Mouse (Mus musculus): ENCODE measurements around the gene Bphl. TPM values are rescaled to one million over a fixed set of nuclear protein-coding genes. Genes with fewer than 3 reads are reported as not detected.
"Not testable (repeated sequence)": the region's sequence is repeated elsewhere in the genome, so short reads cannot be mapped to it uniquely, and the experiment has no call there.

Gene Bphl
- polyA plus RNA-seq, 1 experiment from 2014 or later: 46.1 TPM

DNA sequence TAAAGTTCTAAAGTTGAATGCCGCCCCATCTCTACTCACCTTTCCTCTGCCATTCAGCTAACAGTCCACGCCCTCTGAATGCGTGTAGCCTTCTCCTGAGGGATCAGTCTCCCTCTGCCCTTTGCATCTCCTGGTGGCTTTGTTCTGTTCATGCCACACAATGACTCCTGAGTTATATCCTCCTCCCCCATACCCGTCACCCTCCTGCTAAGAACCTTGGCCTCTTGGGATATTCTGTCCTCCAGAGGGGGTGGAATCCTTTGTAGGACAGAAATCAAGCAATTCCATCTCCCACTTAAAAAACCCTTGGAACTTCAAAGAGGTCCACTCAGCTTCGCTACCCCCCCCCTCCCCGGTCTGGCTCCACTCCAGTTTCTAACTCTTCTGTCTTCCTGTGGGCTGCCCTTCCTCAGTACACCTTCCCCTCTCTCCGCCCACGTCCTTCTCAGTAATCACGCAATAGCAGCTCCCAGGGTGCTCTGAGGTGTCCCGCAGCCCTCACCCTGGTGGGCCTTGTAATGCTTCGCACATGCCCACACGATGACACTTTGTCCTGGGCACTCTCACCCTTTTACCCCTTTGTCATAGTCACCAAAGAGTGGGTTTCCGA lies 16.4 kb downstream of the Bphl start:
- WGBS: 80% methylated on average over 13 of the region's 13 CpGs
- no peak overlapping the region for H3K9ac ChIP-seq (replicated peaks)
- no peak overlapping the region for H3K27ac ChIP-seq
- H3K4me3 ChIP-seq (replicated peaks): no peak overlapping the region
- ATAC-seq (ENCODE audit: insufficient number of reproducible peaks, insufficient read depth, low FRiP score, low TSS enrichment, low read depth): no peak
- H3K27me3 ChIP-seq: no peaks in the 10 kb centered on the region
- peaks cover 81% of the 10 kb centered on the region for H3K36me3 ChIP-seq
- no peak overlapping the region for H3K4me2 ChIP-seq
- no peaks in the 10 kb centered on the region for H3K4me1 ChIP-seq (replicated peaks)
- 0 out of 2 replicates have a peak, but pooled peaks cover 3% of the 10 kb centered on the region for H3K9me3 ChIP-seq

DNA sequence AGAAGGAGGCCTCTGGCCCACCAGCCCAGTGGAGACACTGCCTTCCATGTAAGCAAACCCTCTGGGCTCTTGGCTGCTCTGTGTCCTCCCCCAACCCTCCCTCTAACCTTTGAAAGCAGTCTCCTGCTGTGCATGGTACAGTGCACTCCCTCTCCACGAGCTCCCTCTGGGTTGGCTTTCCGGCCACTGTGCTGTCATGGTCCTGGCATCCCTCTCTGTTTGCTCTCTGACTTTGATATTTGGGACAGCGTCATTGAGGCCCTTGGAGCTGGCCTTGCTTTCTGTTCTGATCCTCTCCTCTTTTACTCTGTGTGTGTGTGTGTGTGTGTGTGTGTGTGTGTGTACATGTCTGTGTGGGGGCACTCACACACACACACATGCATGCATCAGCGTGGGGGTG lies 17.0 kb downstream of the Bphl start:
- Histone ChIP-seq H3K4me2 (no peak overlapping the region), H3K27ac (no peak overlapping the region), H3K9me3 (0 out of 2 replicates have a peak, but pooled peaks cover 3% of the 10 kb centered on the region), H3K9ac (replicated peaks) (no peak overlapping the region), H3K36me3 (peaks cover 82% of the 10 kb centered on the region), H3K27me3 (no peaks in the 10 kb centered on the region), H3K4me1 (replicated peaks) (no peaks in the 10 kb centered on the region), H3K4me3 (replicated peaks) (no peak overlapping the region)
- ATAC-seq (ENCODE audit: insufficient number of reproducible peaks, insufficient read depth, low FRiP score, low TSS enrichment, low read depth): no peak
- 67% methylated on average over 4 of the region's 4 CpGs for WGBS

DNA sequence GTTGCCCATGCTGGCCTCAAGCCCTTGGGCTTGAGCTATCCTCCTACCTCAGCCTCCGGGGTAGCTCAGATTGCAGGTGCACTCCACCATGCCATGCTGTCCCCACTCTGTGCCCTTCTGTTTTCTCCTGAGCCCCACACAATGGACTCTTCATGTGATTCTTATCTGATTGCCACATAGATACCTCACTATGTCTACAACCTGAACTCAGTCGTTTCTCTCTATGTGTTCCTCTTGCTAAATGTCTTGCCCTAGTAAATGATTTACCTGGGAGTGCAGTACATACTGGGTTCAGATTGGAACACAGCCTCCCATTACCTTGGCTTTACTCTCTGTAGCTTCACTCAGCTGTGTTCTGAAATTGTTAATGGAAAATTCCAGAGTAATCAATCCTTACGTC lies 17.6 kb downstream of the Bphl start:
- H3K4me2 ChIP-seq: no peak overlapping the region
- H3K27me3 ChIP-seq: no peaks in the 10 kb centered on the region
- peaks cover 81% of the 10 kb centered on the region for H3K36me3 ChIP-seq
- no peak overlapping the region for H3K9ac ChIP-seq (replicated peaks)
- 89% methylated on average over 3 of the region's 3 CpGs for WGBS
- H3K27ac ChIP-seq: no peak overlapping the region
- no peaks in the 10 kb centered on the region for H3K4me1 ChIP-seq (replicated peaks)
- no peak for ATAC-seq (ENCODE audit: insufficient number of reproducible peaks, insufficient read depth, low FRiP score, low TSS enrichment, low read depth)
- no peak overlapping the region for H3K4me3 ChIP-seq (replicated peaks)
- H3K9me3 ChIP-seq: 0 out of 2 replicates have a peak, but pooled peaks cover 3% of the 10 kb centered on the region

DNA sequence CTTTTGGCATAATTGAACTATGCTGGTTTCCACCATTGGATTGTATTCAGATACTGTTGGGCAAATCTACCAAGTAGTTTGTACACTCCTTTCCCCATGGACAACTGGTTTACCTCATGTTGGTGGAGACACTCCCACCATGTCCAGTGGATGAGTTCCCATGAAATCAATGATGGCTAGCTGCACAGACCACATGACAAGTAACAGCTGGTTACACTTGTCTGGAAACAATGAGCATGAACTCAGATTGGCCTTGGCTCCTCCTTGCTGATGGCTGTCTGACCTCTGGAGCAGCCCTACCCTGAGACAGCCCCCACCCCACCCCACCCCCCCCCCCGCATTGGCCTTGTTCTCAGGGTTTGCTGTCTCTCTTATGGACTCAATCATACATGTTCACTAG lies 19.9 kb downstream of the Bphl start:
- Histone ChIP-seq H3K9ac (replicated peaks) (no peak overlapping the region), H3K27ac (no peak overlapping the region), H3K36me3 (peaks cover 69% of the 10 kb centered on the region), H3K4me3 (replicated peaks) (no peak overlapping the region), H3K9me3 (0 out of 2 replicates have a peak, but pooled peaks cover 3% of the 10 kb centered on the region), H3K4me2 (no peak overlapping the region), H3K4me1 (replicated peaks) (no peaks in the 10 kb centered on the region), H3K27me3 (no peaks in the 10 kb centered on the region)
- WGBS: 86% methylated on average over 1 of the region's 1 CpGs
- no peak for ATAC-seq (ENCODE audit: insufficient number of reproducible peaks, insufficient read depth, low FRiP score, low TSS enrichment, low read depth)

DNA sequence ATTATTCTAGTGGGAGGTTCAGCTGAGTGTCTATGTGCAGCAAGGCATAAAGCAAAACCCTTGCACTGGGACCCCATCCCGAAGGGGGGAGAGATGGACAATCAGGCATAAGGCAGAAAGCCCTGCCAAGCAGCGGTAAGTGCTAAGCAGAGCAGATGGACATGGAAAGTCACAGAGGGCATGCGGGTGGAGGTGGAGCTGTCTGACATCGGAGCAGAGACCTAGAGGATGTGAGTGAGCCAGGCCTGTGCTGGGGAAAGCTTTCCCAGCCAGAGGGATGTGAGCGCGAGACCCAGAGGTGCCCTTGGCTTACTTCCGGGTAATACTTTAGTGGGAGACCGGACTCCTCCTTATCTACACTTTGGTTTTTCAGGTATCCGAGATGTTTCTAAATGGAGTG lies 22.7 kb downstream of the Bphl start:
- Histone ChIP-seq H3K4me2 (no peak overlapping the region), H3K4me3 (replicated peaks) (no peak overlapping the region), H3K9ac (replicated peaks) (no peak overlapping the region), H3K9me3 (0 out of 2 replicates have a peak, but pooled peaks cover 3% of the 10 kb centered on the region), H3K4me1 (replicated peaks) (no peaks in the 10 kb centered on the region), H3K27ac (no peak overlapping the region), H3K36me3 (peaks cover 59% of the 10 kb centered on the region), H3K27me3 (no peaks in the 10 kb centered on the region)
- ATAC-seq (ENCODE audit: insufficient number of reproducible peaks, insufficient read depth, low FRiP score, low TSS enrichment, low read depth): no peak
- 89% methylated on average over 9 of the region's 9 CpGs for WGBS

DNA sequence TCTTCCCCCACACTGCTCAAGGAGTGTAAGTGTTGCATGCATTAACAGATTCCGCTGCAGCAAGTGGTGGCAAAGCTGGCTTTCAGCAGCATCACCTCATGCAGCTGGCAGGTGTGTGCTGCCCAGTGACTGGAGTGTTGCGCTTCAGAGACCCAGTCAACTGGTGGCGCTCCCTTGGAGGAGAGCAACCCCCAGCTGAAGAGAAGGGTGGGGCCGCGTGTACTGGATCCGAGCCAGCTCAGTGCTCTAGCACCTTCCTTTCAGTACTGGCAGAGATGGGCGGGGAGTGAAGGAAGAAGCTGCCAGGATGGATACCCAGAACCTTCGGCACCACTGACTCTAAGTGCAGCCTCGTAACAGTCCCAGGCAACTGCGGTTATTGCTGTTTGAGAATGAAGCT lies 25.1 kb downstream of the Bphl start:
- Histone ChIP-seq H3K4me2 (no peak overlapping the region), H3K9ac (replicated peaks) (no peak overlapping the region), H3K4me1 (replicated peaks) (no peaks in the 10 kb centered on the region), H3K36me3 (peaks cover 42% of the 10 kb centered on the region), H3K4me3 (replicated peaks) (no peak overlapping the region), H3K9me3 (no peaks in the 10 kb centered on the region), H3K27me3 (no peaks in the 10 kb centered on the region), H3K27ac (no peak overlapping the region)
- no peak for ATAC-seq (ENCODE audit: insufficient number of reproducible peaks, insufficient read depth, low FRiP score, low TSS enrichment, low read depth)
- 86% methylated on average over 10 of the region's 10 CpGs for WGBS

DNA sequence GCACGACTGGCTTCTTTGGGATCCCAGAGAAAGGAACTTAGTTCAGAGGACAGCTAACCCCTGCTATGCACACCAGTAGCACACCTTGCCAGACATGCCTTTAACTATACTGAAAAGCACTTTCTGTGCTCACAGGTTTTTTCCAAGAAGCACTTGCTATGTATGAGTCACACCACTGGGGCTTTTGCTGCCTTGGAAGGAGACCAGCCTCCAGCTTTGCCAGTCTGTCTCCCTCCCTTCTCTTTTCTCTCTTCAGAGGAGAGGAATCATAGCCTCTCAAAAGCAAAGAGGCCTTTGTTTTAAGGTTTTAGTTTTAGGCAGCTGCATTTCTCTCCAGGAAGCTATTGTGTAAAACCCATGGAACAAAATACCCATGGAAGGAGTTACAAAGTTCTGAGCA lies 29.0 kb downstream of the Bphl start:
- peaks cover 27% of the 10 kb centered on the region for H3K36me3 ChIP-seq
- H3K4me1 ChIP-seq (replicated peaks): 0 out of 2 replicates have a peak, but pooled peaks cover 8% of the 10 kb centered on the region
- H3K9ac ChIP-seq (replicated peaks): no peak overlapping the region
- 60% methylated on average over 1 of the region's 1 CpGs for WGBS
- H3K27me3 ChIP-seq: no peaks in the 10 kb centered on the region
- no peak overlapping the region for H3K4me3 ChIP-seq (replicated peaks)
- no peaks in the 10 kb centered on the region for H3K9me3 ChIP-seq
- no peak overlapping the region for H3K4me2 ChIP-seq
- H3K27ac ChIP-seq: no peak overlapping the region
- ATAC-seq (ENCODE audit: insufficient number of reproducible peaks, insufficient read depth, low FRiP score, low TSS enrichment, low read depth): no peak

DNA sequence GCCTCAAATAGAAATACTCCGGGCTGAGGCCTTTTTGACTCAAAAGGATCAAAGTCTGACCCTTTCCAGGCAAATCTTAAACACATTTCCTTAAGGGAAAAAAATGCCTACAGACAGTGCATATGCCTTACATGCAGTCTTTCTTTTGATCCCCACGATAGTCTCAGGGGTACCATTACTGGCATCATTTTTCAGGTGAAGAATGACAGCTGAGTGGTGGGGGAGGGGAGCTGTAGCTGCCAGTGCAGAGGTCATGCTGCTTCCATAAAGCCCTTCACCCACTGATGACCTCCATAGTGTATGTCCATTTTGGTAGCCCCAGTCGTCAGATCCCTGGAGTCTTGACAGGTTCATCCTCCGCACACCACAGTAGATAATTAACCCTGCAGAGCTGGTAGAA lies 32.9 kb downstream of the Bphl start:
- no peaks in the 10 kb centered on the region for H3K27me3 ChIP-seq
- no peak overlapping the region for H3K4me3 ChIP-seq (replicated peaks)
- ATAC-seq (ENCODE audit: insufficient number of reproducible peaks, insufficient read depth, low FRiP score, low TSS enrichment, low read depth): no peak
- H3K9me3 ChIP-seq: no peaks in the 10 kb centered on the region
- H3K36me3 ChIP-seq: peaks cover 19% of the 10 kb centered on the region; the same call in 1 of the 2 replicates
- 45% methylated on average over 4 of the region's 4 CpGs for WGBS
- H3K4me1 ChIP-seq (replicated peaks): 0 out of 2 replicates have a peak, but pooled peaks cover 8% of the 10 kb centered on the region
- H3K4me2 ChIP-seq: no peak overlapping the region
- H3K9ac ChIP-seq (replicated peaks): no peak overlapping the region
- H3K27ac ChIP-seq: no peak overlapping the region

DNA sequence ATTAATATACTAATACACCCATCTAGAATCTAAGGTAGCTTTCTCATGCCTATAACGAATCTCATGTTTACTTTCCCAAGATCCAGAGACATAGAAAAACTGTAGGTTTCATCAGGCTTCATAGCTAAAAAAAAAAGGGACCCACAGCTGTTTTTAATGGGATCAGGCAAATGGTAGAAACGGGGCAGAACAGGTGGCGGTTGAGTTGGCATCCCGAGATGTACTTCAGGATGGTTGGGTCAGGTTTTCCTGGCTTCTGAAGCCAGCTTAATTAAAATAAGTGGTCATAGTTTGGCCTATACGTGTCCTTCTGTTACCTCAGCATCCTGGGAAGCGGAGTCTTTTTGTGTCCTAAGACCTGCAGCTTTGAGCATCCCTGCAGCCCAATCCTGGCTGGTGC lies 34.4 kb downstream of the Bphl start:
- Histone ChIP-seq H3K4me3 (replicated peaks) (no peak overlapping the region), H3K36me3 (peaks cover 21% of the 10 kb centered on the region; the same call in 1 of the 2 replicates), H3K9ac (replicated peaks) (no peak overlapping the region), H3K9me3 (no peaks in the 10 kb centered on the region), H3K27me3 (no peaks in the 10 kb centered on the region), H3K27ac (no peak overlapping the region), H3K4me1 (replicated peaks) (peaks cover 14% of the 10 kb centered on the region), H3K4me2 (no peak overlapping the region)
- WGBS: 83% methylated on average over 6 of the region's 6 CpGs
- no peak for ATAC-seq (ENCODE audit: insufficient number of reproducible peaks, insufficient read depth, low FRiP score, low TSS enrichment, low read depth)

DNA sequence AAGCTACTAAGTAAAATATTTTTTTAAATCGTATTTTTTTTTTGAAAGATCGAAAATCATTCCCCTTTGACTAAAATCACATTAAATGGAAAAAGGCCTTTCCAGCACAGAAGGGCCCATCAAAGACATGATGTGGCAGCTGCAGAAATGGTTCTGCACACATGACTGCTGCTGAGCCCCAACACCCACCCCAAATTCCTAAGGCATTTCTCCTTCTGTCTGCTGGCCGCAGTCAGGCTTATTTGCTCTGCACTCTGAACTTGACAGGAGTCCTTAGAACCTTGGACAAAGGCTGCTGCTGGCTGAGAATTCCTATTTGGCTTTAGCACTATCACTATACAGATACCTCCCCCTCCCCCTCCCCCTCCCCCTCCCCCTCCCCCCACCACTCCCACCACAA lies 35.5 kb downstream of the Bphl start:
- WGBS: 80% methylated on average over 3 of the region's 3 CpGs
- no peak for ATAC-seq (ENCODE audit: insufficient number of reproducible peaks, insufficient read depth, low FRiP score, low TSS enrichment, low read depth)
- Histone ChIP-seq H3K36me3 (peaks cover 16% of the 10 kb centered on the region; the same call in 1 of the 2 replicates), H3K9me3 (no peaks in the 10 kb centered on the region), H3K4me1 (replicated peaks) (peaks cover 18% of the 10 kb centered on the region), H3K4me2 (no peak overlapping the region), H3K27me3 (no peaks in the 10 kb centered on the region), H3K27ac (no peak overlapping the region), H3K4me3 (replicated peaks) (no peak overlapping the region), H3K9ac (replicated peaks) (no peak overlapping the region)

DNA sequence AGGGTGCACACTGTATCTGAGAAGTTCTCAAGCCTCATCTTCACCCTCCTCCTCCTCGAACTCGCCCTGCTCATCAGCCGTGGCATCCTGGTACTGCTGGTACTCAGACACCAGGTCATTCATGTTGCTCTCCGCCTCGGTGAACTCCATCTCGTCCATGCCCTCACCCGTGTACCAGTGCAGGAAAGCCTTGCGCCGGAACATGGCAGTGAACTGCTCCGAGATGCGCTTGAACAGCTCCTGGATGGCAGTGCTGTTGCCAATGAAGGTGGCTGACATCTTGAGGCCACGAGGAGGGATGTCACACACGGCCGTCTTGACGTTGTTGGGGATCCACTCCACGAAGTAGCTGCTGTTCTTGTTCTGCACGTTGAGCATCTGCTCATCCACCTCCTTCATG lies 37.0 kb downstream of the Bphl start:
- H3K9me3 ChIP-seq; H3K27ac ChIP-seq; H3K9ac ChIP-seq (replicated peaks); H3K27me3 ChIP-seq; H3K4me2 ChIP-seq; H3K4me3 ChIP-seq (replicated peaks); ATAC-seq (ENCODE audit: insufficient number of reproducible peaks, insufficient read depth, low FRiP score, low TSS enrichment, low read depth): not testable (repeated sequence)
- 91% methylated on average over 11 of the region's 17 CpGs for WGBS
- Histone ChIP-seq H3K4me1 (replicated peaks) (peaks cover 24% of the 10 kb centered on the region), H3K36me3 (peaks cover 13% of the 10 kb centered on the region; the same call in 1 of the 2 replicates)

DNA sequence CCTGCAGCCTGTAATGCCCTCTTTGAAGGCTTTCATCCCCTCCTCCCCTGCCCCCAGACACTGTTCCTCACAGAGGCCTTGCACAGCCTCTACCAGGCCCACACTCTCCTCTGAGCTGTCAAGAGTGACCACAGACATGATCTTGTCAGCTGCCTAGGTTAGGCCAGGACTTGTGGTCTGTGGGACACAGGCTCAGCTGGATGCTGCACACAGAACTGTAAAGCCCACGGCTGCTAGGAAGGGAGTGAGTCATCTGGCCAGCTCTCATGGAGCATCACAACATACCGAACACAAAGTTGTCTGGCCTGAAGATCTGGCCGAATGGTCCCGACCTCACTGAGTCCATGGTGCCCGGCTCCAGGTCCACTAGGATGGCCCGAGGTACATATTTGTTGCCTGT lies 38.5 kb downstream of the Bphl start:
- Histone ChIP-seq H3K4me1 (replicated peaks) (peaks cover 16% of the 10 kb centered on the region), H3K36me3 (peaks cover 12% of the 10 kb centered on the region; the same call in 1 of the 2 replicates)
- not testable (repeated sequence) for H3K4me2 ChIP-seq; H3K27me3 ChIP-seq; H3K9ac ChIP-seq (replicated peaks); H3K9me3 ChIP-seq; H3K27ac ChIP-seq; ATAC-seq (ENCODE audit: insufficient number of reproducible peaks, insufficient read depth, low FRiP score, low TSS enrichment, low read depth); H3K4me3 ChIP-seq (replicated peaks)
- WGBS: 81% methylated on average over 6 of the region's 6 CpGs

Data from limb, embryonic 12.5 days (tissue).